Mouse (Mus musculus): ENCODE data around the gene Ppp1r3g.
"Not testable (repeated sequence)": the region's sequence is repeated elsewhere in the genome, so short reads cannot be mapped to it uniquely, and the experiment has no call there.

Ppp1r3g gene

GRCm38 (mm10) chr13:35980471-35980870 is 21.8 kb downstream of the Ppp1r3g start:
- peaks cover 11% of the 10 kb centered on the region for H3K4me1 ChIP-seq (replicated peaks; ENCODE audit: low read depth, low read length)
- H3K4me3 ChIP-seq (replicated peaks; ENCODE audit: low read length), result no peak overlapping the region
- H3K36me3 ChIP-seq (ENCODE audit: insufficient read depth, low read length), result peaks cover 22% of the 10 kb centered on the region
- H3K27me3 ChIP-seq (ENCODE audit: insufficient read depth, low read length), result no peaks in the 10 kb centered on the region
- no peaks in the 10 kb centered on the region for H3K9me3 ChIP-seq (ENCODE audit: low read length)
- TF ChIP-seq NANOG (IDR thresholded peaks at IDR 0.05; ENCODE audit: borderline replicate concordance, low read length), result no peak
- TF ChIP-seq CTCF (conservative IDR thresholded peaks at IDR 0.05; ENCODE audit: low read length), result no peak
- no peak for TF ChIP-seq POU5F1 (IDR thresholded peaks at IDR 0.05; ENCODE audit: borderline replicate concordance, low read length)

GRCm38 (mm10) chr13:35982985-35983384 is 24.3 kb downstream of the Ppp1r3g start:
- no peak overlapping the region for H3K4me3 ChIP-seq (replicated peaks; ENCODE audit: low read length)
- H3K9me3 ChIP-seq (ENCODE audit: low read length), result no peaks in the 10 kb centered on the region
- peaks cover 13% of the 10 kb centered on the region for H3K36me3 ChIP-seq (ENCODE audit: insufficient read depth, low read length)
- H3K27me3 ChIP-seq (ENCODE audit: insufficient read depth, low read length), result no peaks in the 10 kb centered on the region
- TF ChIP-seq POU5F1 (IDR thresholded peaks at IDR 0.05; ENCODE audit: borderline replicate concordance, low read length) (no peak), CTCF (conservative IDR thresholded peaks at IDR 0.05; ENCODE audit: low read length) (no peak), NANOG (IDR thresholded peaks at IDR 0.05; ENCODE audit: borderline replicate concordance, low read length) (no peak)
- H3K4me1 ChIP-seq (replicated peaks; ENCODE audit: low read depth, low read length), result peaks cover 11% of the 10 kb centered on the region

- no peaks in the 10 kb centered on the region for H3K4me1 ChIP-seq (replicated peaks; ENCODE audit: low read depth, low read length)
- H3K36me3 ChIP-seq (ENCODE audit: insufficient read depth, low read length), result 0 out of 2 replicates have a peak, but pooled peaks cover 3% of the 10 kb centered on the region
- H3K27me3 ChIP-seq (ENCODE audit: insufficient read depth, low read length), result no peaks in the 10 kb centered on the region
- H3K9me3 ChIP-seq (ENCODE audit: low read length), result no peaks in the 10 kb centered on the region
- TF ChIP-seq POU5F1 (IDR thresholded peaks at IDR 0.05; ENCODE audit: borderline replicate concordance, low read length), result no peak
- TF ChIP-seq CTCF (conservative IDR thresholded peaks at IDR 0.05; ENCODE audit: low read length), result no peak
- no peak for TF ChIP-seq NANOG (IDR thresholded peaks at IDR 0.05; ENCODE audit: borderline replicate concordance, low read length)
- H3K4me3 ChIP-seq (replicated peaks; ENCODE audit: low read length), result no peak overlapping the region
These were observed 30.7 kb downstream of the Ppp1r3g start for GRCm38 (mm10) chr13:35989329-35989728.

GRCm38 (mm10) chr13:35991185-35991584 is 32.5 kb downstream of the Ppp1r3g start:
- H3K4me1 ChIP-seq (replicated peaks; ENCODE audit: low read depth, low read length); H3K9me3 ChIP-seq (ENCODE audit: low read length); H3K27me3 ChIP-seq (ENCODE audit: insufficient read depth, low read length); H3K4me3 ChIP-seq (replicated peaks; ENCODE audit: low read length); H3K36me3 ChIP-seq (ENCODE audit: insufficient read depth, low read length): not testable (repeated sequence)

- TF ChIP-seq POU5F1 (IDR thresholded peaks at IDR 0.05; ENCODE audit: borderline replicate concordance, low read length) (no peak), CTCF (conservative IDR thresholded peaks at IDR 0.05; ENCODE audit: low read length) (no peak), NANOG (IDR thresholded peaks at IDR 0.05; ENCODE audit: borderline replicate concordance, low read length) (no peak)
- Histone ChIP-seq H3K4me3 (replicated peaks; ENCODE audit: low read length) (no peak overlapping the region), H3K4me1 (replicated peaks; ENCODE audit: low read depth, low read length) (no peaks in the 10 kb centered on the region), H3K36me3 (ENCODE audit: insufficient read depth, low read length) (0 out of 2 replicates have a peak, but pooled peaks cover 3% of the 10 kb centered on the region), H3K9me3 (ENCODE audit: low read length) (no peaks in the 10 kb centered on the region), H3K27me3 (ENCODE audit: insufficient read depth, low read length) (no peaks in the 10 kb centered on the region)
These were observed 35.4 kb downstream of the Ppp1r3g start for GRCm38 (mm10) chr13:35994067-35994466.

GRCm38 (mm10) chr13:35995231-35995630 is 36.6 kb downstream of the Ppp1r3g start:
- no peaks in the 10 kb centered on the region for H3K27me3 ChIP-seq (ENCODE audit: insufficient read depth, low read length)
- TF ChIP-seq CTCF (conservative IDR thresholded peaks at IDR 0.05; ENCODE audit: low read length), result no peak
- TF ChIP-seq POU5F1 (IDR thresholded peaks at IDR 0.05; ENCODE audit: borderline replicate concordance, low read length), result no peak
- TF ChIP-seq NANOG (IDR thresholded peaks at IDR 0.05; ENCODE audit: borderline replicate concordance, low read length), result no peak
- no peak overlapping the region for H3K4me3 ChIP-seq (replicated peaks; ENCODE audit: low read length)
- H3K4me1 ChIP-seq (replicated peaks; ENCODE audit: low read depth, low read length), result no peaks in the 10 kb centered on the region
- H3K36me3 ChIP-seq (ENCODE audit: insufficient read depth, low read length), result 0 out of 2 replicates have a peak, but pooled peaks cover 3% of the 10 kb centered on the region
- H3K9me3 ChIP-seq (ENCODE audit: low read length), result no peaks in the 10 kb centered on the region

GRCm38 (mm10) chr13:35995696-35996426 is 37.2 kb downstream of the Ppp1r3g start:
- no peaks in the 10 kb centered on the region for H3K9me3 ChIP-seq (ENCODE audit: low read length)
- no peak overlapping the region for H3K4me3 ChIP-seq (replicated peaks; ENCODE audit: low read length)
- TF ChIP-seq POU5F1 (IDR thresholded peaks at IDR 0.05; ENCODE audit: borderline replicate concordance, low read length) (no peak), NANOG (IDR thresholded peaks at IDR 0.05; ENCODE audit: borderline replicate concordance, low read length) (no peak), CTCF (conservative IDR thresholded peaks at IDR 0.05; ENCODE audit: low read length) (no peak)
- H3K36me3 ChIP-seq (ENCODE audit: insufficient read depth, low read length), result 0 out of 2 replicates have a peak, but pooled peaks cover 3% of the 10 kb centered on the region
- no peaks in the 10 kb centered on the region for H3K27me3 ChIP-seq (ENCODE audit: insufficient read depth, low read length)
- no peaks in the 10 kb centered on the region for H3K4me1 ChIP-seq (replicated peaks; ENCODE audit: low read depth, low read length)

- H3K27me3 ChIP-seq (ENCODE audit: insufficient read depth, low read length), result no peaks in the 10 kb centered on the region
- H3K4me3 ChIP-seq (replicated peaks; ENCODE audit: low read length), result no peak overlapping the region
- peaks cover 8% of the 10 kb centered on the region; the same call in 1 of the 2 replicates for H3K36me3 ChIP-seq (ENCODE audit: insufficient read depth, low read length)
- TF ChIP-seq CTCF (conservative IDR thresholded peaks at IDR 0.05; ENCODE audit: low read length) (no peak), NANOG (IDR thresholded peaks at IDR 0.05; ENCODE audit: borderline replicate concordance, low read length) (no peak), POU5F1 (IDR thresholded peaks at IDR 0.05; ENCODE audit: borderline replicate concordance, low read length) (no peak)
- no peaks in the 10 kb centered on the region for H3K4me1 ChIP-seq (replicated peaks; ENCODE audit: low read depth, low read length)
- H3K9me3 ChIP-seq (ENCODE audit: low read length), result no peaks in the 10 kb centered on the region
These were observed 39.0 kb downstream of the Ppp1r3g start for GRCm38 (mm10) chr13:35997606-35998005.

- Histone ChIP-seq H3K36me3 (ENCODE audit: insufficient read depth, low read length) (peaks cover 4% of the 10 kb centered on the region; the same call in 1 of the 2 replicates), H3K27me3 (ENCODE audit: insufficient read depth, low read length) (no peaks in the 10 kb centered on the region), H3K4me1 (replicated peaks; ENCODE audit: low read depth, low read length) (no peaks in the 10 kb centered on the region), H3K4me3 (replicated peaks; ENCODE audit: low read length) (no peak overlapping the region), H3K9me3 (ENCODE audit: low read length) (no peaks in the 10 kb centered on the region)
- TF ChIP-seq POU5F1 (IDR thresholded peaks at IDR 0.05; ENCODE audit: borderline replicate concordance, low read length), result no peak
- TF ChIP-seq CTCF (conservative IDR thresholded peaks at IDR 0.05; ENCODE audit: low read length), result no peak
- no peak for TF ChIP-seq NANOG (IDR thresholded peaks at IDR 0.05; ENCODE audit: borderline replicate concordance, low read length)
These were observed 42.2 kb downstream of the Ppp1r3g start for GRCm38 (mm10) chr13:36000798-36001197.

All from E14TG2a.4 (cell line).